Mouse (Mus musculus): Measurements from ENCODE around the gene Dera.

- TF ChIP-seq GATA1 (IDR thresholded peaks at IDR 0.05; ENCODE audit: borderline replicate concordance, low read length): no peak
- TF ChIP-seq FLI1 (IDR thresholded peaks at IDR 0.05; ENCODE audit: low read length): no peak
These were observed 44.9 kb downstream of the Dera start for GRCm38 (mm10) chr6:137799253-137799652.
